Mouse (Mus musculus): ENCODE measurements around the gene Tet2.
"Not testable (repeated sequence)": the region's sequence is repeated elsewhere in the genome, so short reads cannot be mapped to it uniquely, and the experiment has no call there.

Tet2 gene

GRCm38 (mm10) chr3:133544551-133545303 lies at the start of gene Tet2:
TSS of gene Tet2 (minus strand) at chr3:133545139.
- peak; percentile 57 to 71 for DNase-seq

- not testable (repeated sequence) for DNase-seq
These were observed 48.1 kb upstream of the Tet2 start for GRCm38 (mm10) chr3:133592995-133593394.

GRCm38 (mm10) chr3:133590506-133591152 lies 45.7 kb upstream of the Tet2 start:
- no peak for DNase-seq

- DNase-seq: no peak
These were observed 40.1 kb upstream of the Tet2 start for GRCm38 (mm10) chr3:133585010-133585409.

- DNase-seq: no peak
These were observed 38.6 kb upstream of the Tet2 start for GRCm38 (mm10) chr3:133583411-133584025.

GRCm38 (mm10) chr3:133582969-133583368 lies 38.0 kb upstream of the Tet2 start:
- DNase-seq: no peak

GRCm38 (mm10) chr3:133582096-133582495 lies 37.2 kb upstream of the Tet2 start:
- no peak for DNase-seq

GRCm38 (mm10) chr3:133581541-133581940 lies 36.6 kb upstream of the Tet2 start:
- DNase-seq: no peak

GRCm38 (mm10) chr3:133579671-133580070 lies 34.7 kb upstream of the Tet2 start:
- no peak for DNase-seq

- DNase-seq: no peak
These were observed 34.2 kb upstream of the Tet2 start for GRCm38 (mm10) chr3:133579140-133579539.

GRCm38 (mm10) chr3:133574969-133575368 lies 30.0 kb upstream of the Tet2 start:
- DNase-seq: no peak

- DNase-seq: no peak
These were observed 27.0 kb upstream of the Tet2 start for GRCm38 (mm10) chr3:133571961-133572360.

- DNase-seq: no peak
These were observed 18.7 kb upstream of the Tet2 start for GRCm38 (mm10) chr3:133563503-133564205.

- no peak for DNase-seq
These were observed 14.6 kb upstream of the Tet2 start for GRCm38 (mm10) chr3:133559413-133560114.

- DNase-seq: no peak
These were observed 12.7 kb upstream of the Tet2 start for GRCm38 (mm10) chr3:133557602-133558001.

- no peak for DNase-seq
These were observed 12.2 kb upstream of the Tet2 start for GRCm38 (mm10) chr3:133557154-133557553.

GRCm38 (mm10) chr3:133555378-133555777 lies 10.4 kb upstream of the Tet2 start:
- DNase-seq: no peak

GRCm38 (mm10) chr3:133554552-133555067 lies 9.7 kb upstream of the Tet2 start:
- DNase-seq: no peak

- DNase-seq: no peak
These were observed 9.2 kb upstream of the Tet2 start for GRCm38 (mm10) chr3:133554092-133554491.

- DNase-seq: no peak
These were observed 7.0 kb upstream of the Tet2 start for GRCm38 (mm10) chr3:133551941-133552340.

GRCm38 (mm10) chr3:133549385-133550170 lies 4.6 kb upstream of the Tet2 start:
- no peak for DNase-seq

- no peak for DNase-seq
These were observed 3.7 kb upstream of the Tet2 start for GRCm38 (mm10) chr3:133548613-133549012.
